Mouse (Mus musculus) hindbrain, embryonic 16.5 days (tissue): ENCODE data around the gene Nutf2. TPM values are rescaled to one million over a fixed set of nuclear protein-coding genes. Genes with fewer than 3 reads are reported as not detected.

Experiments
- ATAC-seq: fragments of 200-750 bp; cut with Nextera tagmentation; 2 replicates; pipeline ENCODE4 v1.8.0; 2017; ENCODE audit warnings: moderate TSS enrichment, moderate library complexity
- H3K27ac ChIP-seq: fragments of 300-500 bp; sonication (generic); 2 replicates; pipeline ENCODE4 v1.5.1; 2014; ENCODE audit warnings: low read depth, mild to moderate bottlenecking, control low read depth, low read length, moderate library complexity
- H3K27me3 ChIP-seq: fragments of 300-500 bp; sonication (generic); replicated peaks from 2 replicates; pipeline ENCODE4 v1.6.1; 2014; ENCODE audit warnings: low read length; ENCODE audit not compliant: control insufficient read depth, insufficient read depth
- H3K36me3 ChIP-seq: fragments of 300-500 bp; sonication (generic); 2 replicates; pipeline ENCODE4 v1.6.1; 2014; ENCODE audit warnings: mild to moderate bottlenecking, low read length, moderate library complexity, mixed read lengths; ENCODE audit not compliant: control insufficient read depth, insufficient read depth
- H3K4me1 ChIP-seq: fragments of 300-500 bp; sonication (generic); 2 replicates; pipeline ENCODE4 v1.6.1; 2014; ENCODE audit warnings: low read depth, low read length; ENCODE audit not compliant: control insufficient read depth, insufficient read depth
- H3K4me2 ChIP-seq: fragments of 300-500 bp; sonication (generic); 2 replicates; pipeline ENCODE4 v1.6.1; 2014; ENCODE audit warnings: mild to moderate bottlenecking, low read length, control low read depth, moderate library complexity
- H3K4me3 ChIP-seq: fragments of 300-500 bp; sonication (generic); 2 replicates; pipeline ENCODE4 v1.5.1; 2014; ENCODE audit warnings: mild to moderate bottlenecking, low read length, control low read depth, moderate library complexity
- H3K9ac ChIP-seq: fragments of 300-500 bp; sonication (generic); 2 replicates; pipeline ENCODE4 v1.6.1; 2014; ENCODE audit warnings: low read depth, mild to moderate bottlenecking, control low read depth, low read length, moderate library complexity
- H3K9me3 ChIP-seq: fragments of 300-500 bp; sonication (generic); 2 replicates; pipeline ENCODE4 v1.6.1; 2014; ENCODE audit warnings: mild to moderate bottlenecking, low read length, moderate library complexity; ENCODE audit not compliant: control insufficient read depth
- WGBS: fragments of 180-500 bp; shearing (Covaris S2); extraction: QIAGEN DNeasy Blood & Tissue Kit; methylation state at CpG from one replicate; pipeline ENCODE4 v1.1.7; 2014; 5-methylcytosine and 5-hydroxymethylcytosine counted together
- polyA plus RNA-seq: library from polyadenylated mRNA; unstranded; fragments of >200 nt; fragmentation: Nextera tagmentation; extraction: Ambion mirVana; gene quantifications from 2 replicates; pipeline ENCODE4 v1.2.1, GENCODE M21; 2015

Nutf2 gene
- polyA plus RNA-seq, 1 experiment from 2014 or later = 118 TPM

GRCm38 (mm10) chr8:105897801-105898480 is 37.6 kb downstream of the Nutf2 start:
- no peak overlapping the region for H3K4me3 ChIP-seq
- no peak overlapping the region for H3K27ac ChIP-seq
- H3K9ac ChIP-seq = no peak overlapping the region
- H3K36me3 ChIP-seq = no peaks in the 10 kb centered on the region; the same call in 1 of the 2 replicates
- WGBS = 84% methylated on average over 9 of the region's 9 CpGs
- H3K27me3 ChIP-seq = no peaks in the 10 kb centered on the region
- H3K9me3 ChIP-seq = no peaks in the 10 kb centered on the region
- no peak for ATAC-seq
- no peak overlapping the region for H3K4me2 ChIP-seq
- peaks cover 10% of the 10 kb centered on the region for H3K4me1 ChIP-seq

- H3K36me3 ChIP-seq = no peaks in the 10 kb centered on the region
- H3K4me2 ChIP-seq = peak within 1 kb of the TSS; percentile 89
- ATAC-seq = peak; percentile 95
- H3K9me3 ChIP-seq = no peaks in the 10 kb centered on the region
- H3K4me3 ChIP-seq = peak within 1 kb of the TSS; percentile 93
- WGBS = under 1% methylated on average over 67 of the region's 68 CpGs
- H3K27ac ChIP-seq = peak within 1 kb of the TSS; percentile 90
- no peaks in the 10 kb centered on the region for H3K27me3 ChIP-seq
- peaks cover 10% of the 10 kb centered on the region for H3K4me1 ChIP-seq
- H3K9ac ChIP-seq = peak within 1 kb of the TSS; percentile 99
Observed at GRCm38 (mm10) chr8:105900180-105900940, 40.0 kb downstream of the Nutf2 start, which contains the start of gene Pskh1. Pskh1 (plus strand) TSS chr8:105900441.

GRCm38 (mm10) chr8:105900941-105901616 is 40.7 kb downstream of the Nutf2 start:
- Histone ChIP-seq H3K27ac (peak overlapping the region; percentile 90), H3K4me1 (peaks cover 10% of the 10 kb centered on the region), H3K36me3 (no peaks in the 10 kb centered on the region), H3K9me3 (no peaks in the 10 kb centered on the region), H3K4me3 (peak overlapping the region; percentile 93), H3K27me3 (no peaks in the 10 kb centered on the region), H3K9ac (peak overlapping the region; percentile 99), H3K4me2 (peak overlapping the region; percentile 89)
- WGBS = 41% methylated on average over 16 of the region's 16 CpGs
- no peak for ATAC-seq

- Histone ChIP-seq H3K27ac (no peak overlapping the region), H3K4me3 (no peak overlapping the region), H3K4me1 (no peaks in the 10 kb centered on the region), H3K36me3 (no peaks in the 10 kb centered on the region), H3K9ac (no peak overlapping the region), H3K27me3 (no peaks in the 10 kb centered on the region), H3K9me3 (no peaks in the 10 kb centered on the region), H3K4me2 (no peak overlapping the region)
- WGBS = 91% methylated on average over 3 of the region's 3 CpGs
- ATAC-seq = no peak
Observed at GRCm38 (mm10) chr8:105919390-105919789, 59.0 kb downstream of the Nutf2 start.

GRCm38 (mm10) chr8:105925123-105925522 is 64.7 kb downstream of the Nutf2 start:
- no peak overlapping the region for H3K4me2 ChIP-seq

More at GRCm38 (mm10) chr8:105925123-105925522, 64.7 kb downstream of the Nutf2 start:
- H3K9me3 ChIP-seq = no peaks in the 10 kb centered on the region
- H3K27ac ChIP-seq = no peak overlapping the region
- no peak overlapping the region for H3K4me3 ChIP-seq
- H3K27me3 ChIP-seq = no peaks in the 10 kb centered on the region
- 66% methylated on average over 3 of the region's 3 CpGs for WGBS
- H3K36me3 ChIP-seq = no peaks in the 10 kb centered on the region
- ATAC-seq = no peak
- H3K4me1 ChIP-seq = no peaks in the 10 kb centered on the region
- H3K9ac ChIP-seq = no peak overlapping the region

Other genes starting within 250 kb of the Nutf2 start
- 92.7 and 93.4 TPM in 2 replicates for gene Ctcf, start 224.0 kb upstream of the Nutf2 start, polyA plus RNA-seq
- 0.75 and 1.4 TPM in 2 replicates for gene Agrp, start 223.2 kb upstream of the Nutf2 start, polyA plus RNA-seq
- 22.0 and 22.1 TPM in 2 replicates for gene Carmil2, start 174.3 kb upstream of the Nutf2 start, polyA plus RNA-seq
- gene Acd, start 159.5 kb upstream of the Nutf2 start, polyA plus RNA-seq = 91.7 and 96.4 TPM in 2 replicates
- 62.5 and 63.8 TPM in 2 replicates for gene Pard6a, start 159.4 kb upstream of the Nutf2 start, polyA plus RNA-seq
- gene 4933405L10Rik, start 152.9 kb upstream of the Nutf2 start, polyA plus RNA-seq = 0.15 and 0.24 TPM in 2 replicates
- gene Enkd1, start 152.4 kb upstream of the Nutf2 start, polyA plus RNA-seq = 17.7 and 17.9 TPM in 2 replicates
- gene Gfod2, start 101.9 kb upstream of the Nutf2 start, polyA plus RNA-seq = 82.7 and 82.9 TPM in 2 replicates
- gene Ranbp10, start 33.2 kb upstream of the Nutf2 start, polyA plus RNA-seq = 8.9 and 9.3 TPM in 2 replicates
- 0.86 and 1.4 TPM in 2 replicates for gene Tsnaxip1, start 32.8 kb upstream of the Nutf2 start, polyA plus RNA-seq
- 52.3 and 54.7 TPM in 2 replicates for gene Cenpt, start 7.3 kb upstream of the Nutf2 start, polyA plus RNA-seq
- 52.5 and 55.9 TPM in 2 replicates for gene Thap11, start 5.4 kb upstream of the Nutf2 start, polyA plus RNA-seq
- 47.8 and 54.4 TPM in 2 replicates for gene Edc4, start 20.3 kb downstream of the Nutf2 start, polyA plus RNA-seq
- 0.95 and 1.3 TPM in 2 replicates for gene Nrn1l, start 33.0 kb downstream of the Nutf2 start, polyA plus RNA-seq
- gene Pskh1, start 39.9 kb downstream of the Nutf2 start, polyA plus RNA-seq = 11.0 and 13.3 TPM in 2 replicates
- gene Ctrl, start 73.3 kb downstream of the Nutf2 start, polyA plus RNA-seq = 3.3 and 4.5 TPM in 2 replicates
- gene Psmb10, start 77.9 kb downstream of the Nutf2 start, polyA plus RNA-seq = 81.8 and 93.0 TPM in 2 replicates
- gene Lcat, start 82.8 kb downstream of the Nutf2 start, polyA plus RNA-seq = 6.0 and 9.9 TPM in 2 replicates
- gene Slc12a4, start 105.5 kb downstream of the Nutf2 start, polyA plus RNA-seq = 14.6 and 17.1 TPM in 2 replicates
- gene Dpep3, start 118.8 kb downstream of the Nutf2 start, polyA plus RNA-seq = not detected in 2 replicates
- 30.3 and 31.8 TPM in 2 replicates for gene Dus2, start 130.8 kb downstream of the Nutf2 start, polyA plus RNA-seq
- gene Dpep2nb, start 145.4 kb downstream of the Nutf2 start, polyA plus RNA-seq = not detected in 2 replicates
- gene Ddx28, start 151.3 kb downstream of the Nutf2 start, polyA plus RNA-seq = 20.3 and 22.1 TPM in 2 replicates
- gene Nfatc3, start 198.3 kb downstream of the Nutf2 start, polyA plus RNA-seq = 2.1 and 2.6 TPM in 2 replicates